Mouse (Mus musculus): ENCODE measurements at regions not wholly inside any gene's neighbourhood (a gene's known extent, or its start where the extent isn't known, plus 50 kb on each side); places are given as distances from the start of the nearest gene placed in this dataset.
A peak's percentile ranks its signal among the peaks of the same experiment; 100 is the strongest.

DNA sequence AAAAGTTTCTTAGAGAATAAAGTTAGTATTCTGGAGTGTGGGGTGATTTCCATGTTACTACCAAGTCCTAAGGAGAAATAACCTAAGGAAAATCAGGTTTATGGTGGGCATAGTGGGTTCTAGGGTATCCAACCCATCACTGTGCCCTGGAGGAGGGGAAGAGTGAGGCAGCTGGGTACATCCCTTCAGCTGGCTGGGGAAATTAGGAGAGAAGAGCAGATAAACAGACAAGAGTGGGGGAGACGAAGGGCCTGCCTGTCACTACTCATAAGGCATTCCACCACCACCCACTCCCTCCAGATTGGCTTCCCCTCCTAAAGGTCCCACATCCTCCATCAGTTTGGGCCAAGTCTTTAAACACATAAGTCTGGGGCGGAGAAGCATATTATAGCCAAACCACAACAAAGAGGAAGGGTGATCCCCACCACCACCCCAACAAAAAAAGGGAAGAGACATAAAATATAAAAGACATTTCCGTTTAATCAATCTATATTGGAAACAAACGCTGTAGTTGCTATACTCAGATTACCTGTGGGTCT is 299.8 kb downstream of the Gm11361 start:
- H3K9me3 ChIP-seq (ENCODE audit: control insufficient read depth, low read length) = no peaks in the 10 kb centered on the region
- H3K27ac ChIP-seq (ENCODE audit: low read depth, low read length) = no peak overlapping the region
- no peak for DNase-seq (ENCODE audit: low spot score, missing footprints)
- WGBS = 93% methylated on average over 4 of the region's 4 CpGs
- no peak overlapping the region for H3K4me3 ChIP-seq (ENCODE audit: low read depth, low read length)
- H3K4me2 ChIP-seq = no peak overlapping the region
- peaks cover 6% of the 10 kb centered on the region for H3K4me1 ChIP-seq (ENCODE audit: control insufficient read depth, insufficient read depth, low read length)
- H3K9ac ChIP-seq (ENCODE audit: low read length) = no peak overlapping the region
- ATAC-seq (ENCODE audit: low FRiP score) = no peak
- no peaks in the 10 kb centered on the region for H3K36me3 ChIP-seq (ENCODE audit: control insufficient read depth, insufficient read depth, low read length)
- H3K27me3 ChIP-seq (ENCODE audit: control insufficient read depth, insufficient read depth, low read length) = no peaks in the 10 kb centered on the region

DNA sequence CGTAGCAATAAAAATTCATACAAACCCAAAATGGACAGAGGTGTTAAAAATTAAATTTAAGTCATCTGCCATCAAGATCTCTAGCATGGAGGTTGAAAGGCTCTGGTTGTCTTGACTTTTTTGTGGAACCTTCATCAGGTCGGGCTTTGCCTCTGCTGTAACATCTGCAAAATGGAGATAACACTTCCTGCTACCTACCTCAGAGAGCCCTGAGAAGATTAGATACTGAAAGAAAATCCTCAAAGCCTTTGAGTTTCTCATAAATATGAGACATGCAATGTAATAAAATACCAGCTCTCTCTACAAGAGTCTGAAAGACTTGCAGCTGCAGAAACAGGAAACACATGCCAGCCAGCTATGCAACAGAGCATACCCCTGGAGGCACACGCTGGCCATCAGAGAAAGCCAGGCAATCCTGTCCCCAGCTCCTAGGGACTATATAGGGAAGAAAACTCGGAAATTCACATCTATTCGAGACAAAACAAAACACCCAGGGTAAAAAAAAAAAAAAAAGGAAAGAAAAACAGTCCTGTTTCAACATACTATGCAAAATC is 299.1 kb downstream of the Gm11361 start:
- no peak overlapping the region for H3K9ac ChIP-seq (ENCODE audit: low read length)
- WGBS = 75% methylated on average over 5 of the region's 5 CpGs
- ATAC-seq (ENCODE audit: low FRiP score) (no peak), DNase-seq (ENCODE audit: low spot score, missing footprints) (no peak)
- H3K4me3 ChIP-seq (ENCODE audit: low read depth, low read length) = no peak overlapping the region
- H3K27ac ChIP-seq (ENCODE audit: low read depth, low read length) = no peak overlapping the region
- H3K27me3 ChIP-seq (ENCODE audit: control insufficient read depth, insufficient read depth, low read length) = no peaks in the 10 kb centered on the region
- H3K9me3 ChIP-seq (ENCODE audit: control insufficient read depth, low read length) = no peaks in the 10 kb centered on the region
- no peaks in the 10 kb centered on the region for H3K36me3 ChIP-seq (ENCODE audit: control insufficient read depth, insufficient read depth, low read length)
- peaks cover 6% of the 10 kb centered on the region for H3K4me1 ChIP-seq (ENCODE audit: control insufficient read depth, insufficient read depth, low read length)
- no peak overlapping the region for H3K4me2 ChIP-seq

DNA sequence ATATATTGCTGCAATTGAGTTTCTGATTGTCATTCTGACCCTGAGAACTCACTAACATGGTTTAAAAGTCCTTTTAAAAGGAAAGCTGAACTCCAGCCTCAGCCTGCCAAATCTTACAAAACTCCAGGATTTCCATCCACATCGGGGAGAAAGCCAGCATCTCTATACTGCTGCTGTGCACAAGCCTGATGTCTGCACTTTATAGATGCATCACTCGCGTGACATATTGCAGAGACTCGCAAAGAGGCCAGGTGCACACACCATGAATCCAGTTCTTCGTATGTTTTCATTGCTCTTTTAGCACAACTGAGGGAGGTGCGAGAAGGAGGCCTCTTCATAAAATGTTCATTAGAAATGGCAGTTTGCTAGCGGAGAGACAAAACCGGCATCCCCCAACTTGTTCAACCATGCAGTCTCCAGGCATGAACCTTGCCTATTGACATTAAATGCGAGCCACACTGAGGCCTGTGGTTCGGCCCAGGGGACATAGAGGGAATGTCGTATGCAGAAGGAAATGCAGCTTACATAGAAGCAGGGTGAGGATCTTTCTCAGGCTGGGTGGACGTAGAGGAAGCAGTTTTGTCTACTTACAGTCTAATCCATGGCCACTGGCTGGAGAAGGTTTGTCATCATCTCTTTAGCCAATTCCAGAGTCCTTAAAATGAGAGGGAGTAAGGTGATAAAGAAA is 297.0 kb downstream of the Gm11361 start:
- no peak overlapping the region for H3K9ac ChIP-seq (ENCODE audit: low read length)
- H3K4me2 ChIP-seq = no peak overlapping the region
- peaks cover 6% of the 10 kb centered on the region for H3K4me1 ChIP-seq (ENCODE audit: control insufficient read depth, insufficient read depth, low read length)
- peak overlapping the region; percentile 30; the same call in 1 of the 2 replicates for H3K27ac ChIP-seq (ENCODE audit: low read depth, low read length)
- H3K27me3 ChIP-seq (ENCODE audit: control insufficient read depth, insufficient read depth, low read length) = no peaks in the 10 kb centered on the region
- no peaks in the 10 kb centered on the region for H3K36me3 ChIP-seq (ENCODE audit: control insufficient read depth, insufficient read depth, low read length)
- ATAC-seq (ENCODE audit: low FRiP score) (no peak), DNase-seq (ENCODE audit: low spot score, missing footprints) (no peak)
- WGBS = 83% methylated on average over 12 of the region's 12 CpGs
- H3K9me3 ChIP-seq (ENCODE audit: control insufficient read depth, low read length) = no peaks in the 10 kb centered on the region
- no peak overlapping the region for H3K4me3 ChIP-seq (ENCODE audit: low read depth, low read length)

DNA sequence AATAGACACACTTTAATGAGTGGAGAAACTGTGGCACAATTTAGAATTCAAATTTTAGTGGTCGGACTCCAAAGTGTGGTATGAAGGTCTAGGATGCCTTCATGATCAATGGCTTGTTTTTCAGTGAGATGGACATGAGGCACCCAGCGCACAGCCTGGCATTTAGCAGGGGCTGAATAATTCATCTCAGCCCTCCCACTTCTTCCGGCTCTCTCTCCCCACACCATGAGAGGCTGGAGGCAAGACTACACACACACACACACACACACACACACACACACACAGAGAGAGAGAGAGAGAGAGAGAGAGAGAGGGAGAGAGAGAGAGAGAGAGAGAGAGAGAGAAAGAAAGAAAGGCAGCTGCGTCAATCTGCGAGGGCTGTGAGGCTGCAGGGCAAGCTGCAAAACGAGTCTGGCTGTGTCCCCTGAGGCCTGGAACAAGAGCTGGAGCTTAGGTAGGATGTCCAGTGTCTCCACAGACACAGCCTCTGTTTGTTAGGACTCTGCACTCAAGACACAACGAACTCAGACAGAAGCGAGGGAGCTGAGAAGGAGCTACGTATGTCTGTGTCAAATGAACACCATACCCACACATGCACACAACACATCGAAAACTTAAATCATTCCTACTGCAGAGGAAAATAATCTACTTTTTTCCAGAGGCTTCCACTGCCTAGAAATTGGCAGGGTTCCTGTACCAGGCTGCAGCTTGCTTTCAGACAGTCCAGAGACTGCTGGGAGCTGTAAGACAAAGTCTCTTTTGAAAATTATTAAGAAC is 295.8 kb downstream of the Gm11361 start:
- ATAC-seq (ENCODE audit: low FRiP score) (no peak), DNase-seq (ENCODE audit: low spot score, missing footprints) (no peak)
- WGBS = 62% methylated on average over 10 of the region's 10 CpGs
- Histone ChIP-seq H3K36me3 (ENCODE audit: control insufficient read depth, insufficient read depth, low read length) (no peaks in the 10 kb centered on the region), H3K27me3 (ENCODE audit: control insufficient read depth, insufficient read depth, low read length) (no peaks in the 10 kb centered on the region), H3K27ac (ENCODE audit: low read depth, low read length) (0 out of 2 replicates have a peak overlapping the region, but pooled peaks have one; percentile 22), H3K9ac (ENCODE audit: low read length) (no peak overlapping the region; the same call in 1 of the 2 replicates), H3K9me3 (ENCODE audit: control insufficient read depth, low read length) (no peaks in the 10 kb centered on the region), H3K4me2 (no peak overlapping the region), H3K4me3 (ENCODE audit: low read depth, low read length) (no peak overlapping the region), H3K4me1 (ENCODE audit: control insufficient read depth, insufficient read depth, low read length) (peaks cover 6% of the 10 kb centered on the region)

DNA sequence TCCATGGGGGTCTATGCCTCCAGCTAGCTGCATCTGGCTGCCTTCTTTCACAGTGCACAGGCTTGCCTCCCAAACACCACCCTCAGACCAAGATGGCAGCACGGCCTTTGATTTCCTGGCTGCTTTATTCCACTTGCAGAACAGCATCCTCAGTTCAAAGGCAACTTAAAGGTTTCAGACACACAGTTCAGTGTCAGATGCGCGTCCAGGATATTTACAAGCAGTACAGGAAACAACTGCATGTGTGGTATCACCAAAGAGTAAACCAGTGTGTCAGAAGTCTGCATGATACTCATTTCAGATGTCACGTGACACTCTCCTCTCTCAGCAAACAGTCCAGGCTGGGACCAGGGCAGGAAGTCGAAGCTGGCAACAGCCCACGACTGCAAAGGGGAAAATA is 294.2 kb downstream of the Gm11361 start:
- Histone ChIP-seq H3K4me1 (ENCODE audit: control insufficient read depth, insufficient read depth, low read length) (peaks cover 6% of the 10 kb centered on the region), H3K9me3 (ENCODE audit: control insufficient read depth, low read length) (no peaks in the 10 kb centered on the region), H3K36me3 (ENCODE audit: control insufficient read depth, insufficient read depth, low read length) (no peaks in the 10 kb centered on the region), H3K4me3 (ENCODE audit: low read depth, low read length) (no peak overlapping the region), H3K27ac (ENCODE audit: low read depth, low read length) (no peak overlapping the region), H3K9ac (ENCODE audit: low read length) (no peak overlapping the region), H3K4me2 (no peak overlapping the region), H3K27me3 (ENCODE audit: control insufficient read depth, insufficient read depth, low read length) (no peaks in the 10 kb centered on the region)
- DNase-seq (ENCODE audit: low spot score, missing footprints) (no peak), ATAC-seq (ENCODE audit: low FRiP score) (no peak)
- 84% methylated on average over 6 of the region's 6 CpGs for WGBS

DNA sequence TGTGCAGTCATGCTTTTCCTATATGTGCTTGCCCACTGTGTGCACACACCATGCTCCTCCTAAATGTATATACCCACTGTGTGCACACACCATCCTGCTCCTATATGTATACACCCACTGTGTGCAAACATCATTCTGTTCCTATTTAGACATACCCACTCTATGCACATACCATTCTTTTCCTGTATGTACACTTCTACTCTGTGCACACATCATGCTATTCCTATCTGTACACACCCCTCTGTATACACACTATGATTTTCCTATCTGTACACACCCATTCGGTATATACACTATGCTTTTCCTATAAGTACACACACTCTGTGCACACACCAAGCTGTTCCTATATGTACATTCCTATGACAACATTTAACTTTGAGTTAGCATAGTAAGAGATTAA is 288.5 kb downstream of the Gm11361 start:
- peaks cover 15% of the 10 kb centered on the region for H3K4me1 ChIP-seq (ENCODE audit: control insufficient read depth, insufficient read depth, low read length)
- DNase-seq (ENCODE audit: low spot score, missing footprints) (no peak), ATAC-seq (ENCODE audit: low FRiP score) (peak; percentile 42)
- H3K4me3 ChIP-seq (ENCODE audit: low read depth, low read length) = no peak overlapping the region
- no peak overlapping the region for H3K27ac ChIP-seq (ENCODE audit: low read depth, low read length)
- H3K9me3 ChIP-seq (ENCODE audit: control insufficient read depth, low read length) = no peaks in the 10 kb centered on the region
- WGBS = 93% methylated on average over 1 of the region's 1 CpGs
- no peaks in the 10 kb centered on the region for H3K27me3 ChIP-seq (ENCODE audit: control insufficient read depth, insufficient read depth, low read length)
- H3K4me2 ChIP-seq = no peak overlapping the region
- no peak overlapping the region for H3K9ac ChIP-seq (ENCODE audit: low read length)
- H3K36me3 ChIP-seq (ENCODE audit: control insufficient read depth, insufficient read depth, low read length) = no peaks in the 10 kb centered on the region

DNA sequence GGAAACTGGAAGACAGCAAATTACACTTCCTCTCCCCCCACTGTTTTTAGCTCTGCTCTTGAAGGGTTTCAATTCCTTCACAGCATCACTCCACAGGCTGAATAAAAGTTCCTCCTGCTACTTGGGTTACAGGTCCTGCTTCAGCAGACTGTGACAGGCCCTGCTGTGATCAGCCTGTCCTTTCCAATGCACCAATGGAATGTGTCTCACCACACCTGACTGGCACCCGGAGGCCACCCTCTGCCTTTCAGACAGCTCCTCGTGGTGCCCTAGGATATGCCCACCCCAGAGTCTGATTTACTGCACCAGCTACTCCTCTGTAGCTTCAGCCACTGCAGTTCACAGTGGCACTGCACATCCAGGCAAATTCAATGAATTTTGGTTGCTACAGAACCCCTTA is 288.0 kb downstream of the Gm11361 start:
- Histone ChIP-seq H3K27me3 (ENCODE audit: control insufficient read depth, insufficient read depth, low read length) (no peaks in the 10 kb centered on the region), H3K36me3 (ENCODE audit: control insufficient read depth, insufficient read depth, low read length) (no peaks in the 10 kb centered on the region), H3K9ac (ENCODE audit: low read length) (no peak overlapping the region), H3K27ac (ENCODE audit: low read depth, low read length) (peak overlapping the region; percentile 35; the same call in 1 of the 2 replicates), H3K4me2 (no peak overlapping the region), H3K9me3 (ENCODE audit: control insufficient read depth, low read length) (no peaks in the 10 kb centered on the region), H3K4me1 (ENCODE audit: control insufficient read depth, insufficient read depth, low read length) (peaks cover 15% of the 10 kb centered on the region), H3K4me3 (ENCODE audit: low read depth, low read length) (no peak overlapping the region)
- DNase-seq (ENCODE audit: low spot score, missing footprints) = no peak
- peak; percentile 30; the same call in 1 of the 2 replicates for ATAC-seq (ENCODE audit: low FRiP score)
- 55% methylated on average over 2 of the region's 2 CpGs for WGBS

DNA sequence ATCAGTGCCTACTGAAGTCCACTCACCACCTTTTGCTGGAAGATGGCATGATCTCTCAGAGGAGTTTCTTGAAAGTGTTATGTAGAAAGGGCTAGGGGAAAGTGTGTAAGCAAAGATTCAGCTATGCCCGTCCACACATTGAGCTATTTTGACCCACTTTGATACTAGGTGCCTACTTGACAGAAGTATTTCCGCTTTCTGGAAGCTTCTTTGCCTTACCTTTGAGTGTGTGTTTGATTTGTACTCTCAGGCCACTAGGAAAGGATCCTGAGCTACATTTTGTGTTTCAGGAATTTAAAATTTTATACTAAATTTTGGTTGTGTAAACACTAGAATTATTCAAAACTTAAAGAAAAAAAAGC is 287.5 kb downstream of the Gm11361 start:
- H3K27me3 ChIP-seq (ENCODE audit: control insufficient read depth, insufficient read depth, low read length) = no peaks in the 10 kb centered on the region
- no peak overlapping the region for H3K4me3 ChIP-seq (ENCODE audit: low read depth, low read length)
- no peak overlapping the region for H3K9ac ChIP-seq (ENCODE audit: low read length)
- H3K9me3 ChIP-seq (ENCODE audit: control insufficient read depth, low read length) = no peaks in the 10 kb centered on the region
- peak overlapping the region; percentile 64; the same call in 1 of the 2 replicates for H3K27ac ChIP-seq (ENCODE audit: low read depth, low read length)
- peaks cover 15% of the 10 kb centered on the region for H3K4me1 ChIP-seq (ENCODE audit: control insufficient read depth, insufficient read depth, low read length)
- no peak overlapping the region for H3K4me2 ChIP-seq
- no peak for ATAC-seq (ENCODE audit: low FRiP score)
- 74% methylated on average over 2 of the region's 2 CpGs for WGBS
- no peaks in the 10 kb centered on the region for H3K36me3 ChIP-seq (ENCODE audit: control insufficient read depth, insufficient read depth, low read length)
- DNase-seq (ENCODE audit: low spot score, missing footprints) = no peak

Measured in midbrain, embryonic 11.5 days (tissue).